Mouse (Mus musculus) liver, postnatal 0 days (tissue): ENCODE measurements around the gene Ntn4.
A peak's percentile ranks its signal among the peaks of the same experiment; 100 is the strongest.

Source experiments
- CTCF ChIP-seq: sonication (generic); IDR thresholded peaks from 2 replicates; pipeline ENCODE4 v1.5.1; 2016; ENCODE audit warnings: antibody characterized with exemption, low read depth
- EP300 ChIP-seq: IDR thresholded peaks from 2 replicates; pipeline ENCODE4 v1.6.1; 2016; ENCODE audit warnings: antibody characterized with exemption, low read depth, mild to moderate bottlenecking

- TF ChIP-seq EP300 (peak; percentile 95), CTCF (no peak)
Measured at GRCm38 (mm10) chr10:93666222-93666621, 25.7 kb downstream of the Ntn4 start.
